Mouse (Mus musculus) kidney, postnatal 10 days (tissue): ENCODE measurements around the gene Tex36.
A peak's percentile ranks its signal among the peaks of the same experiment; 100 is the strongest.

ENCODE experiments used
- DNase-seq: peaks from one replicate; pipeline ENCODE4 v3.0.0; 2021; ENCODE audit warnings: mixed read lengths

Gene Tex36

GRCm38 (mm10) chr7:133602058-133602457, at the start of gene Tex36:
Gene Tex36, minus strand, starts transcription at chr7:133602158.
- DNase-seq = no peak

- no peak for DNase-seq
Observed at GRCm38 (mm10) chr7:133645716-133646115, 43.8 kb upstream of the Tex36 start.

GRCm38 (mm10) chr7:133638821-133639220, 36.9 kb upstream of the Tex36 start:
- no peak for DNase-seq

GRCm38 (mm10) chr7:133638306-133638705, 36.3 kb upstream of the Tex36 start:
- DNase-seq = peak; percentile 54

- DNase-seq = peak; percentile 99
Observed at GRCm38 (mm10) chr7:133637361-133638305, 35.7 kb upstream of the Tex36 start, which contains the start of gene Edrf1. Gene Edrf1, plus strand, starts transcription at chr7:133637543.

GRCm38 (mm10) chr7:133636738-133637352, 34.9 kb upstream of the Tex36 start:
- DNase-seq = peak; percentile 95

- no peak for DNase-seq
Observed at GRCm38 (mm10) chr7:133634932-133635650, 33.1 kb upstream of the Tex36 start.

GRCm38 (mm10) chr7:133632476-133632875, 30.5 kb upstream of the Tex36 start:
- peak; percentile 75 for DNase-seq

- no peak for DNase-seq
Observed at GRCm38 (mm10) chr7:133630821-133631220, 28.9 kb upstream of the Tex36 start.

GRCm38 (mm10) chr7:133627184-133627936, 25.4 kb upstream of the Tex36 start:
- DNase-seq = no peak

GRCm38 (mm10) chr7:133623226-133623625, 21.3 kb upstream of the Tex36 start:
- DNase-seq = no peak

GRCm38 (mm10) chr7:133620721-133621120, 18.8 kb upstream of the Tex36 start:
- peak; percentile 34 for DNase-seq

GRCm38 (mm10) chr7:133612981-133613380, 11.0 kb upstream of the Tex36 start:
- no peak for DNase-seq

GRCm38 (mm10) chr7:133609585-133609984, 7.6 kb upstream of the Tex36 start:
- no peak for DNase-seq

- no peak for DNase-seq
Observed at GRCm38 (mm10) chr7:133608631-133609340, 6.8 kb upstream of the Tex36 start.

GRCm38 (mm10) chr7:133607883-133608575, 6.1 kb upstream of the Tex36 start:
- DNase-seq = no peak

- DNase-seq = peak; percentile 23
Observed at GRCm38 (mm10) chr7:133607331-133607730, 5.4 kb upstream of the Tex36 start.

GRCm38 (mm10) chr7:133604427-133605081, 2.6 kb upstream of the Tex36 start:
- no peak for DNase-seq

- DNase-seq = no peak
Observed at GRCm38 (mm10) chr7:133603156-133603555, 1.2 kb upstream of the Tex36 start.

GRCm38 (mm10) chr7:133600558-133600957, 1.4 kb downstream of the Tex36 start:
- DNase-seq = no peak

- no peak for DNase-seq
Observed at GRCm38 (mm10) chr7:133591750-133592149, 10.2 kb downstream of the Tex36 start.
